Mouse (Mus musculus): ENCODE measurements around the gene Olfr153.
"Not testable (repeated sequence)": the region's sequence is repeated elsewhere in the genome, so short reads cannot be mapped to it uniquely, and the experiment has no call there.

The Olfr153 gene

DNA sequence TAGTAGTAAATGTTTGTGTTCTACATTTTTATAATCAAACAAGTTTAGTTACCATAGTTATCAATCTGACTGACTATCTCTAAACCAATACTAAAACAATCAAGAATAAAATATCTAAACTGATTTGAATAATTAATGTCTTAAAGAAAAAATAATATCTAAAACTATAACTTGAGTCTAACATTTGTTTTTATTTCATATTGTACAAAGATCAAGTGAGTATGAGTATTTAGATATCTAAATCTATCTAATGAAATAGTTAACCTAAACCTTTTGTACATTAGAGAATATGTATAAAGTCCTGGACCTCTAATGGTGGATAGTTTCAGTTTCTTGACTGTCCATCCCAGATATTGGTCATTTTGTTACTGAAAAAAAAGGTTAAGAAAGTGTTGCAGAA, at the start of gene Olfr153:
Olfr153 (plus strand) TSS at position 301 of the 400 bp plus-strand sequence.
- DNase-seq: no peak

DNA sequence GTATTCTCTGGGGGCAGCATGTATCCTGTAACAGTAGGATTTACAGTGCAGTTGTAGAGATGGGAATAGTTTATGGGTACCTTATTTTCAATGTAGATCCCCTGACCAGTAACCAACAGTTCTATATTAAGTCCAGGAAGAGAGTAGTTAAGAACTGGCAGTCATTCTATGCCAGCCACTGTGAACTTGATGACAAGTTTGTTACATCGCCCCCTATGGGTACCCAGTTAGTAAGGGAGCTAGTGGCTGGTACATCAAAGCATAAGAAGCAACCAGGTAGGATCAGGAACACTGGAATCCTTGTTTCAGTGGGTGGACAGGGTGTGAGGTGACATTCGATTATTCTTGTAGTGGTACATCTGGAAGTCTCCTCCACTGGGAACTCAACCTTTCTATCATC, 49.3 kb upstream of the Olfr153 start:
- DNase-seq: no peak

DNA sequence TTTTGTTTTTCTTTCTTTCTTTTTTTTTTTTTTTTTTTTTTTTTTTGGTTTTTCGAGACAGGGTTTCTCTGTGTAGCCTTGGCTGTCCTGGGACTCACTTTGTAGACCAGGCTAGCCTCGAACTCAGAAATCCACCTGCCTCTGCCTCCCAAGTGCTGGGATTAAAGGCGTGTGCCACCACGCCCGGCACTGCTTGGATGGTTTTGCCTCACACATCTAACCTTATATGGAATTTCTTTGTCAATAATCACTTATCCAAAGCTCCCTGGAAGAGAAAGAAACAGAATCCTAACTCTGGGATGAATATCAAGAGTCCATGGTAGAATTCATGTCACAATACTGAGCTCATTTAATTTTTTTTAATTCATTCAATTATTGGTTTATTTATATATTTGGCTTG, 34.6 kb upstream of the Olfr153 start, which contains the start of gene Pramel7:
Pramel7 (minus strand) TSS at position 101 of the 400 bp plus-strand sequence.
- not testable (repeated sequence) for DNase-seq

DNA sequence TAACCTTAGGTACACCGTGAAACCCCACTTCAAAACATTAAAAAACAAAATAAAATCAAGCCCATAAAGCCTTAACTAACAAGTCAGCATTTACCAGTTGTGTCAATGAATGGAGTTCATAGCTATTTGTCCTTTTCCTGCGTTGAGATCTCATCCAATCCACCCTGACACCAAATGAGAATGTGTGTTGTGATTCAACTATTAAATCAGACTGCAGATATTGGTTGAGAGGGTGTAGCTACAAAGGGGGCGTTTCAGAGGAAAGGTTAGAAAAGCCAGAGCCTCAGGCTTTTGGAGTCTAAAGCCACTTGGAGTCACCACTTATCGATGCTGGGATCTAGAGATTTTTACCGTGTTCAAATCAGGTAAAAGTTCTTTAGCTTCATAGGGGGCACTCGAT, 25.3 kb upstream of the Olfr153 start, which contains the start of gene Pramel6:
Pramel6 (plus strand) TSS at position 301 of the 400 bp plus-strand sequence.
- DNase-seq: no peak

DNA sequence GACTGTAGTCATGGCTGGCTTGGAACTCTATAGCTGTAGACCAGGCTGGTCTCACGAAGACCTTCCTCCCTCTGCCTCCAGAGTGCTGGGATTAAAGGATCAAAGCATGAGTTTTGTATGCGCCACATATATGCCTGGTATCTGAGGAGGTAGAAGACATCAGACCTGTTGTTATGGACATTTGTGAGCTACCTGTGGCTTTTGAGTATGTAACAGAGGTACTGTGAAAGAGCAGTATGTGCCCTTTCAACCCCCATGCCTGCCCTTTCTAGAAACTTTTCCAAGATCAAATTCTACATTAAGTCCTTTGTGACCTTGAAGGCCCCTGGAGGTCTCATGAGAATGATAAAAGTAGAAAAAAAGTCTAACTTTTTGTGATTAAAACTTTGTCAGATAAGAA, 16.6 kb upstream of the Olfr153 start:
- DNase-seq: no peak

DNA sequence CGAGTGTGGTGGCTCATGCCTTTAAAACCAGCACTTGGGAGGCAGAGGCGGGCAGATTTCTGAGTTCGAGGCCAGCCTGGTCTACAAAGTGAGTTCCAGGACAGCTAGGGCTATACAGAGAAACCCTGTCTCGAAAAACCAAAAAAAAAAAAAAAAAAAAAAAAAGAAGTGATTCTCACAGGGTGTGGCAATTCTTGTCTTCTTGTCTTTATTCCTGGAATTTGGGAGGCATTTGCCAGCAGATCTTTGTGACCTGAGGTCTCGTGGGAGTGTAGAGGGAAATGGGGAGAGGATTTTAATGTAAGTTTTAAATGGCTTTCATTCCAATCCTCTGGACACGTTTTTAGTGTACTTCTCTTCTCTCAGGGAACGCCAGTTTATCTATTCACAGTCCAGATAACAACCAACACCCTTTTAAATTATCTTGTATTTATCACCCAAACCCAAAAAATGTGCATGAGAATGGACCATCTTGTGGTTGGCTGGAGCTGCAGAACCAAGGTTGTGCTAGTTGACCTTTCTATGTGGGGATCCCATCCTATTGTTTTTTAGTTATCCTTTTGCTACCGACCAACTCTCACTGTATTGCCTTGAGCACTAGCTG, 16.0 kb upstream of the Olfr153 start:
- no peak for DNase-seq

DNA sequence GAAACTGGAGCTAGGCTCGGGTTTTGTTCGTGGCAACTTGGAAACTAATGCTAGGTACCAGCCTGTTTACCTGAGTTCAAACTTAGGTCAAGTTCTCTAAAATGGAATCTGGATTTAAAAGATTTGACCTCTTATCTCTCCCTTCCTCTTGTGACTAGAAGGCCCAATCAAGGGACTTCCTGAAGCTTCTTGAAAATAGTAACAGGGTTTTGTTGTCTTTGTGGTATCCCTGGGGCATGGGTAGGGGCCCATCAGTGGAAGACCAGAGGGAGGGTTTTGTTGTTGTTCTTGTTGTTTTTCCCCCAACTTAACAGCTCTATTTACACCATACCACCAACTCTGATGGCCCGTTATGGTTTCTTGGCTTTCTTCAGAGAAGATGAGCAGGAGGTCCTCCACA, 15.0 kb upstream of the Olfr153 start:
- DNase-seq: no peak

DNA sequence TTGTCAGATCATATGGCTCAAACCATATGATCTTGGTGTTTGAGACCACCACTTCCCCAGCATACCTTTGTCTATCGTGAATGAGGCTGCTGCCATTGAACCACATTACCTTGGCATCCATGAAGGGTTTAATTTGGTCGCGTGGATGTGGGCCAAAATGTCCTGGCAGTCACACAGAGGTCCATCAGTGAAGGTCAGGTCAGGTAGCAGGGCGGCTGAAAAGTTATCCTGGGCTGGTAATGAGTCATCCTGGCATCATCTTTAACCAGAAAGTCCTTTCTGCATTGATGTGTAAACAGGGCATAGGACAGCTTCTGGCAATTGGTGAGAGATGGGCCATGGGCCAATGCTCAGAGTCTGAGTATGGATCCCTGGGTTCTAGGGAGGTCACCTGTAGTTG, 10.9 kb upstream of the Olfr153 start:
- no peak for DNase-seq

DNA sequence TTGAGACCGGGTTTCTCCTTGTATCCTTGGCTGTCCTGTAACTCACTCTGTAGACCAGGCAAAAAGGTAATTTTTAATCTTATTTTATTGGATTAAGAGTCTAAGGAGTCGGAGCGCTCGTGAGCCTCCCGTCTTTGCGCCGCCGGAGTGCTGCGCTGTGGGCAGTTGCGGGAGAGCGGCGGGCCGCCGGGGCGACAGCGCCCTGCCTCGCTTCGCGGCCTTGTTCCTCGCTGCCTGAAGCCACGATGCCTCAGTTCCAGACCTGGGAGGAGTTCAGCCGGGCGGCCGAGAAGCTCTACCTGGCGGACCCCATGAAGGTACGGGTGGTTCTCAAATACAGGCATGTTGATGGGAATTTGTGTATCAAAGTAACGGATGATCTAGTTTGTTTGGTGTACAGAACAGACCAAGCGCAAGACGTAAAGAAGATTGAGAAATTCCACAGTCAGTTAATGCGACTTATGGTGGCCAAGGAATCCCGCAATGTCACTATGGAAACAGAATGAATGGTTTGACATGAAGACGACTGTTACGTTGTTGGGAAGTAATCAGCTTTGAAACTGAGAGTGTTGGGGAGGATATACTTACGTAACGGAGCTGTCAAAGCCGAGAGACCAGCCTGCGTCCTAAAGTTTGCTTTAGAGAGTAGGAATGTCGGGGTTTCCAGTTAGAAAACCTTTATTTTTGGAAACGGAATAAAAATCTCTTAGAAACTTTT, 5.5 kb upstream of the Olfr153 start:
- not testable (repeated sequence) for DNase-seq

DNA sequence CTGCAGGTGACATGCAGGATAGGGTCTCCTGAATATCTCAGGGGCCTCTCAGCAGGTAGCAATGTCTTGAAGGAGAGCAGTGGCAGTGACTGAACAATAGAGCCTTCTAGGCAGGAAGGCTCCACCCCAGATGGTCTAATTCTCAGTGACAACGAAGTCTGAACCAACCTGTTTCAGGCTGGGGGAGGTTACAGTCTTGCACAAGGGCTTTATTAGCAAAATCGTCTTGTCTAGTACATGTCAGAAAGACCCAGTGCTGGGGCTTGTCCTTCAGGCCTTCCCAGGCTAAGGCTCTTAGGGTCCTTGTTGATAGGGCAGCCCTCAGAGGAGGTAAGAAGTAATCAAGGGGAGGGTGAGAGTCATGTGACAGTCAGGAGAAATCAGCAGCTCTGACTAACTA, 3.2 kb downstream of the Olfr153 start:
- DNase-seq: no peak

DNA sequence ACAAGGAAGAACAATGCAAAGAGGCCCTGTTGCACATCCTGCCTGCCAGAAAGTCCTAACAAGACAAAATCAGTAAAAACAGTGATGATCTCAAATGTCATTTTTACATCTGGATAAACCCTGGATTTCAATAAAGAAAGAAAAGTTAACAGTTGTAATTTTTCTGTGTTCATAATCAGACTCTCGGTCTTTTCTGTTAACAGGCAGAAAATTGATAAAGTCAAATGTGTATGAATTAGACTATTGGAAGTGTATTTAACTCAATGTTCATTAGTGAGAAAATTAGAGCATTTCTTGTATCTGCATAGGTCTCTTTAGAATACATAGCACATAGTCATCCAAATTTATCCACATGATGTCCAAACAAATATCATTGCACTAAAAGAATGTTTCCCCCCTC, 13.8 kb downstream of the Olfr153 start, which contains the start of gene Olfr1128:
Olfr1128 (minus strand) TSS at position 101 of the 400 bp plus-strand sequence.
- DNase-seq: no peak

DNA sequence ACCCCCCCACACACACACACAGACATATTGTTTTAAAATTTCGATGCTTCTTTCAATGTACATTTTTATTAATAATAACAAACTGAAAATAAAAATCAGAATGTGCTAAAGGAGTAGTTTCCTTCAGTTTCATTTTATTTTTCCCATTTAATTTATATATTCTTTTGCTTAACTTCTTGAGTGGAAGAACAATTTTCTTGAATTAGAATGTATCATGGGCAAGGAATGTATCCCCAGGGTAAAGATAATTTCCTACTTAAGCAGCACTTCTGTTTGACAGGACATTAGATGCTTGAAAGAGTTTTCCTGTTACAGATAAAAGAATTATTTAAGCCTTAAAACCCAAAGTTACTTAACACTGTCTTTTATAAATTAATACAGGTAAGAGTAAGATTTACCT, 42.0 kb downstream of the Olfr153 start, which contains the start of gene Olfr1129:
Olfr1129 (plus strand) TSS at position 301 of the 400 bp plus-strand sequence.
- DNase-seq: not testable (repeated sequence)
